Mouse (Mus musculus) kidney, postnatal 4 days (tissue): ENCODE measurements around the gene Zmiz2.
A peak's percentile ranks its signal among the peaks of the same experiment; 100 is the strongest.
"Not testable (repeated sequence)": the region's sequence is repeated elsewhere in the genome, so short reads cannot be mapped to it uniquely, and the experiment has no call there.

Experiments used
- DNase-seq, 2 experiments: peaks; one replicate each; pipeline ENCODE4 v3.0.0; 2021; ENCODE audit warnings: mixed read lengths in 2 of 2

Gene Zmiz2

GRCm38 (mm10) chr11:6402515-6403510 is 13.9 kb downstream of the Zmiz2 start:
- DNase-seq: peak; percentile 84 to 87

DNA sequence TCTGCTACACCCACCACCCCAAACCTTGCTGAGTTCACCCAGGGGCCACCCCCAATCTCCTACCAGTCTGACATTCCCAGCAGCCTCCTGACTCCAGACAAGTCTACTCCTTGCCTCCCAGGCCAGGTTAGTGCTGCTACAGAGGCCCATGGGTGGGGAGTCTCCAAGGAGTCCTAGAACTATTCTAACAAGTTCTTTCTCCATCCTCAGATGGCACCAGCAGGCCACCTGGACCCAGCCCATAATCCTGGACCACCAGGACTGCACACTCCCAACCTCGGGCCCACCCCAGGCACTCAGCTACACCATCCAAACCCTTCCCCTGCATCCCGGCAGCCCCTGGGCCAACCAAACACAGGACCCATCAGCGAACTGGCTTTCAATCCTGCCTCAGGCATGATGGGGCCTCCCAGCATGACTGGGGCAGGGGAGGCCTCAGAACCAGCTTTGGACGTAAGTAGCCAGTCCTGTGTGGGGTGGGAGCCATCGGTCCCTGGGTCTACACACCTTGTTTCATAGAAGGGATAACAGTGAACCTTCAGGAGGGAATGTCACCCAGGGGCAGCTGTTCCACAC is 15.0 kb downstream of the Zmiz2 start:
- no peak for DNase-seq

- peak in 1 of 2 experiments; percentile 40 for DNase-seq
Observed at GRCm38 (mm10) chr11:6404699-6405566, 16.1 kb downstream of the Zmiz2 start.

DNA sequence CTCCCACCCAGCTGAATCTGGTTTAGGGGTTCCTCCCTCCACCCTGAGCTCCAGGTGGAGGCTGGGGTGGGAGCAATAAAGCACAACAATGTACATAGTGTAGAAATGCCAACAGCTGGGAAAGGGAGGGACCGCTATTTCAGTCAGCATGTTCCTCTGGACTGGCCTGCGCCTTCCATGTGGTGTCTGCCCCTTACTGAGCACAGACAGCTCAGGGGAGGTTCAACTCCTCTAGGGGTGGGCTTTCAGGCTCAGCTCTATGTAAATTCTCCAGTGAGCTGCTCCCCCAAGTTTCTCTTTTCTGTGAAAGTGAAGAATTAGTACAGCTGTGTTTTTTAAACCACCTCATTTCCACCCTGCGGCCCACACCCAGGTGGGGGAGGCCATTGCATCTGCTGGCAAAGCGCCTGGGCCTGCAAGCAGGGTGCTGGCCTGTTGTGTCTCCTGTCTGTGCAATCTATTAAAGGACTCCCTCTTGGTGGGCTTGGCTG is 16.8 kb downstream of the Zmiz2 start:
- peak; percentile 66 to 74 for DNase-seq

DNA sequence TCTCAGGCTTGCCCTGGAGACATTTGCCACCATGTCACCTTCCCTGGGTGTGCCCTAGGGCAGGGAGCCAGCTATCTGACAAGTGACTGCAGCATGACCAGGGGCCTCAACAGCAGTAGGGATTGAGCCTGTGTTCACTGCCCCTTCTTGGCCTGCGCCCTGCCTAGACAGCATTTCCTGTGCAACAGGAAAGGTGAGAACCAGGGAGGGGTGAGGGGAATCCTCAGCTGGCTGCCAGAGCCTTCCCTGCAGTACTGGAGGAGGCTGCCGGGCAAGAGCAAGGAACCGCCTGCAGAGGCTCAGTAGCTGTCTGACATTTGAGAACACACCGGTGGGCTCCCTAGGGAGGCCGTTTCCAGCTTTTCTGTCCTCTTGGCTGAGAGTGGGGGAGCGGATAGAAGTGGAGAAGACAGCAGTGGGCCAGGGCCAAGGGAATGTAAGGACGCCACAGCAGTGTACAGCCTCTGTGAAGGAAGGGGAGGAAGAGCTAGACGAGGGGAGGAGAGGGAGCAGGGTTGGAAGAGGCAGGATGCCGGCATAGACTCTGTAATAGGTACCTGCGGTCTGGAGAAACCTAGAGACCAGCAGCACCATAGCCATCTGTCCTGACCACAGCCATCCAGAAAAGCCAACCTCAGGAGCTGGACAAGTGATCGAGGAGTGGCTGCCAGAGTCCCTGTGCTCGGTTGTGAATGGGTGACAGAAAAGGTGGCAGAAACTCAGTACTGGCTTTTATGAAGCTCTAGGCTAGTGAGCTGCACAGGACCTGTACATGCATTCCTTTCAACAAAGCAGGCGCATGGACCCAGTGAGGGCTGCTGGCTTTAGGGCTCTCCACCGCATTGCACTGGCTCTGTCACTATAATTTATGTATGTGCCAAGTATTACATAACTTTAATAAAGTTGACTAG is 17.6 kb downstream of the Zmiz2 start:
- DNase-seq: peak; percentile 74 to 82

DNA sequence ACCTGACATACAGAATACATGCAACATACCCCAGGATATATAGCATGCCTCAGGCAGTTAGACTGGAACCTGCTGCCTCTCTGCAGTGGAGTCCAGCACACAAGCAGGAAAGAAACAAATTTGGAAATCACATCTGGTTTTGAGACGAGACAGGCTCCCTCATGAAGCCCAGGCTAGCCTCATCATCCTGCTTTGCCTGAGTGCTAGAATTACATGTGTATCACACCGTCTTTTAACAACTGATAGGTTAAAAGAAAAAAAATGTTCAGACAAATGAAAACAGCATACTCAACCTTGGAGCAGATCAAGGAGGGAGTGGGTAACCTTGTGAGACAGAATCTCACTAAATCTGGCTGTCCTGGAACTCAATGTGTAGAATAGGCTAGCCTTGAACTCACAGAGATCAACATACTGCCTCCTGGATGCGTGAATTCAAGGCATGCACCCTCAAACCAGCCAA is 18.3 kb downstream of the Zmiz2 start:
- DNase-seq: no peak

GRCm38 (mm10) chr11:6410050-6410602 is 21.3 kb downstream of the Zmiz2 start:
- peak in 1 of 2 experiments; percentile 31 for DNase-seq

GRCm38 (mm10) chr11:6410755-6411154 is 21.9 kb downstream of the Zmiz2 start:
- not testable (repeated sequence) for DNase-seq

GRCm38 (mm10) chr11:6411684-6412083 is 22.8 kb downstream of the Zmiz2 start:
- DNase-seq: peak; percentile 92

DNA sequence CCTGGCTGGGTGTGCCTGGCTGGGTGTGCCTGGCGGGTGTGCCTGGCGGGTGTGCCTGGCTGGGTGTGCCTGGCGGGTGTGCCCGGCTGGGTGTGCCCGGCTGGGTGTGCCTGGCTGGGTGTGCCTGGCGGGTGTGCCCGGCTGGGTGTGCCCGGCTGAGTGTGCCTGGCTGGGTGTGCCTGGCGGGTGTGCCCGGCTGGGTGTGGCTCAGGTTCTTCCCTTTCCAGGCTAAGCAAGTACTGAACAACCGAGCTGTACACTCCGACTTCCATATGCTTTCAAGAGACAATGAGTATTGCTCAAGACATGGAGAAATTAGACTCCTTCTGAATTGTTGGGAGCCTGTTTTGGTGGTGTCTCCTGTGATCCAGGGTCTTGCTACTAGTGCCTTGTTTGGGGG is 24.4 kb downstream of the Zmiz2 start:
- DNase-seq: no peak

- peak; percentile 29 to 56 for DNase-seq
Observed at GRCm38 (mm10) chr11:6414751-6415550, 26.1 kb downstream of the Zmiz2 start, which contains the start of gene Ppia. TSS of gene Ppia (plus strand) at chr11:6415443.

GRCm38 (mm10) chr11:6415551-6416404 is 26.9 kb downstream of the Zmiz2 start:
- DNase-seq: peak; percentile 99

GRCm38 (mm10) chr11:6416405-6417034 is 27.6 kb downstream of the Zmiz2 start:
- peak; percentile 85 to 92 for DNase-seq

- DNase-seq: no peak
Observed at GRCm38 (mm10) chr11:6417069-6417468, 28.2 kb downstream of the Zmiz2 start.

DNA sequence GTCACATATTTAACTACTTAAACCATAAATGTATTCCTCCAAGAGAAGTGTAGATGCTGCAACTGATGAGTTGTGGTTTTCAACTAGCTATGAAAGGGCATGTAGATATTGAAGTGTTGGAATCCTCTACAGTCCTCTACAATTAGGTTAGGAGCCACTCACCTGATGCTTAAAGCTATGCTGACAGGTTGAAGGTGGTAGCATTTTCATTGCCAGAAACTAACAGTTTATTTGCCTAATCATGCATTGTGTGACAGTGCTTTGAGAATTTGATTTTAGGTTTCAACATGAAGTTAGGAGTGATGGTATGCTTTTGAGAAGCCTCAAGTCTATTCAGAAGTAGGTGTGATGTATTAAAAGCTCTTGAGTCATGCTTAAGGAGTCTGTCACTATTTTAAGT is 28.6 kb downstream of the Zmiz2 start:
- DNase-seq: no peak

GRCm38 (mm10) chr11:6418751-6419150 is 29.9 kb downstream of the Zmiz2 start:
- DNase-seq: no peak

GRCm38 (mm10) chr11:6419156-6419555 is 30.3 kb downstream of the Zmiz2 start:
- not testable (repeated sequence) for DNase-seq

DNA sequence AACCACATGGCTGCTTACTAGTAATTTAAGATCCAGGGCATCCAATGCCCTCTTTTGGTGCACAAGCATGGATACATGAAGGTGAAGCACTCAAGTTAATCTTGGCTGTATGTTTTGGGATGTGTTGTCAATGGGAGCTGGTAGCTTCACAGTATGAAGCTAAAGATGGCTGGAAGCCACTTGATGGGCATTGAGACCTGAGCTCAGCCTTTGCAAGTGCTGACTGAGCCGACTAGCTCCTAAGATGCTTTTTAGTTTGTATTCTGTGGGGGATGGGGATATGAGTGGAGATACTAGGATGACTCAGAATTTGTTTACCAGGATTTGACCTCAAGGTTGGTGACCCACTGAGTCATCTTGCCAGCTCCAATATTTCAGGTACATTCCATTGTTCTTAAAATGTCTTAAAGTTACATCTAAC is 31.4 kb downstream of the Zmiz2 start:
- no peak for DNase-seq
